Mouse (Mus musculus) kidney, adult 11 months (tissue): ENCODE measurements around the gene Dag1.
"Not testable (repeated sequence)": the region's sequence is repeated elsewhere in the genome, so short reads cannot be mapped to it uniquely, and the experiment has no call there.

ENCODE experiments used
- DNase-seq: peaks from one replicate; pipeline ENCODE4 v3.0.0; 2022

The Dag1 gene

DNA sequence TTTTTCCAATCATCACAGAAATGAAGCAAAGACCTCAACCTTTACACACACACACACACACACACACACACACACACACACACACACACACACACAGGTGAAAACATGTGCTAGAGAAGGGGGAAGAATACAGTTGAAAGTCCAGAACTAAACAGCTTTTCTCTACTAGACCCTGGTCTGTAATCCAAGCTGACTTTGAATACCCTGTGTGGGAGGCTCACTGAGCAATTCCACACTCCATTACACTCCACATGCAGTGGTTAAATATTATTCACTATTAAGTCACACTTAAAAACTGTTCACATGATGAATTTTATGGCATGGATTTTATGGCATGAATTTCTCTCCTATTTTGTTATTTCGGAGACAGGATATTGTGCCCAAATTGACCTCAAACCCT is 40.1 kb downstream of the Dag1 start:
- DNase-seq: peak; percentile 50

DNA sequence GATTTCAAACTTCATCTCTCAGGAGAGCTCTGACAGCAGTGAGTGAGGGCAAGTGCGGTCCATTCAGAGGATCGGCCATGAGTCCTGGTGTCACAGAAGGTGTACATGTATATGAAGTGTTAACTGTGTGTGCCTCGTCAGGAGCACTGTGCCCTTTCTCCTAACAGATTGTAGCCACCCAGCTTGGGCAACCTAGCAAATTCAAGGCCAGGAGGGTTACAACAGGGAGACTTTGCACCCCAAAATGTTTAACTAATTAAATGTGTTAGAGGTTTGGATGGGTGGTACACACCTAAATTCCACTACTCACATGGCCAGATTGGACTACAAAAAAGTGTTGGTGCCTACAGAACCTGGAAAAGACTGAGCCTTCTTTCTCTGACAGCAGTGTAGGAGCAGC is 42.2 kb downstream of the Dag1 start:
- no peak for DNase-seq

DNA sequence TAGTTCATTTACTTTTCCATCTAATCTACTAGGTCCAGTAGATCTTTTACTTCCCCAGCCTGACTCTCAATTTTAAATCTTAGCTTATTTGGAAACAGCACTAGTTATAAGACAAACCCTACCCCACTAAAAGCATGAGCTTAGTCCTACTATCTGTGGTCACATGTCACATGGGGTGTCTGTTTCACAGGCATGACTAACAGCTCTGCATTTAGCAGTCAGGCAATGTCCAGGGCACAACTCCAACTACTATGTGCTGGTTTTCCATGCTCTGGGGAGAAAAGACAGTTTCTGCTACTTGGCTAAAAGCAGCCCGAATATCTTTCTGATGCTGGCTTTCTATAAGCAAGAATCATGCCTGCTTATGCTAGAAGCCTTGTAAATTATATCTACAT is 43.4 kb downstream of the Dag1 start:
- DNase-seq: no peak

DNA sequence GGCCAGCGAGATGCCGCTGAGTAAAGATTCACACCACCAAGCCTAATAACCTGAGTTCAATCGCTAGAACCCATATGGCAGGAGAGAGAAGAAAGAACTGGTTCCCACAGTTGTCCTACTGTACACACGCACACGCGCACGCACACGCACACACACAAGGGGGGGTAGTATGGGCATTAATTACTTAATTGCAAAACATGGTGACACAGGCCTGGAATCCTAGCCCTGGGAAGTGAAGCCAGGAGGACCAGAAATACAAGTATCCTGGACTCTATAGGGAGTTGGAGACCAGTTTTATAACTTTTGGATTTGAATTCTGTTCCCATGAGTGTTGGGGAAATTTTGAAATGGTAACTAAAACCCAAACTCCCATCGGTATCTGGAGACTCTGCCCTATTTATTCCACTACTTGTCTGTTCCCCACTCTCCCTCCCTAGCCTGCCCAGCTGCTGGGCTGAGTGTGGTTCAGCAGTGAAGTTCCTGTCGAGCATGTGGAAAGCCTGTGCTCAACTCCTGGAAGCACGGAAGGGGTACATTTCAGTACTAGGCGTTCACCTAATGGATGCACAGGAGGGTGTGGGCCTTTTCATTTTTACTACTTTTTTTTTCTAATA is 43.9 kb downstream of the Dag1 start:
- no peak for DNase-seq

DNA sequence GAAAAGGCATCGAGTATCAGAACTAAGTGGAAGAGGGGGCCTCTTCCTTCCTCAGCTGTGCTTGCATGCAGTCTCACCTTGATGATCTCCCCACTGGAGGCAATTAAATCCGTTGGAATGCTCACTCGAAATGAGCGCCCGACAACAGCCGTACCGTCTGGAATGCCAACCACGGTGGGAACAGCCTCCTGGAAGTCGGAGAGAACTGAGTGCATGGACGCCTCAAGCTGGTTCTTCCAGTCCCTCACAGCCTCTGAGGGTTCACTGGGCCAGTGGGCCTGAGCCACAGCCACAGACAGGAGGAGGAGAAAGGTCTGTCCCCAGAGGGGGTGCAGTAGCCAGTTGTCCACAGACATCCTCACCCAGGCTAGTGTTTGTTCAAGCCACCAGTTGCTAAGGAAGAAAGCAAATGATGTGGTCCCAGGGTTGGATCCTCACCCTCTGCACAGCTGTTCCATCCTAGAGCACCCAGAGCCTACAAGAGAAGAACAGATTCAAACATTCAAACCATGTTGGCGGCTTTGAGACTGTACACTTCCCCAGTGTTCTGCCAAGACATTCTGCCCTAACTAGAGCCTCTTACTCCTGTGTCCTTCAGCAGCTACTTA is 45.7 kb downstream of the Dag1 start:
- DNase-seq: peak; percentile 43

DNA sequence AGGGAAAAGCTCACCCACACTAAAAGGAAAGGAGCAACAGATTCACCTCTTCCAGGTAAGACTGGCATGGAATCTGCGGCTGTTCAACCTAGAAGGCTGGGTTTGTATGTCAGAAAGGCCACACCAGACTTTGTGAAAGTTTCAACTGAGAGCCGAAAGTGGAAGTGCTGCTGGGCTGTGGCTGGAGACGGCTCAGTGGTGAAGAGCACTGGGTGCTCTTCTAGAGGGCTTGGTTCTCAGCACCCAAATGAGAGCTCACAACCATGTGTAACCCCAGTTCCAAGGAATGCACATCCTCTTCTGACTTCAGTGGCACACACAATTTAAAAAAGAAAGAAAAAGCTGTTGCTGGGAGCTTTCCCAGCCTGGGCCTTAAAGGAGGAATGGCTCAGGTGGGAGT is 46.4 kb downstream of the Dag1 start:
- no peak for DNase-seq

DNA sequence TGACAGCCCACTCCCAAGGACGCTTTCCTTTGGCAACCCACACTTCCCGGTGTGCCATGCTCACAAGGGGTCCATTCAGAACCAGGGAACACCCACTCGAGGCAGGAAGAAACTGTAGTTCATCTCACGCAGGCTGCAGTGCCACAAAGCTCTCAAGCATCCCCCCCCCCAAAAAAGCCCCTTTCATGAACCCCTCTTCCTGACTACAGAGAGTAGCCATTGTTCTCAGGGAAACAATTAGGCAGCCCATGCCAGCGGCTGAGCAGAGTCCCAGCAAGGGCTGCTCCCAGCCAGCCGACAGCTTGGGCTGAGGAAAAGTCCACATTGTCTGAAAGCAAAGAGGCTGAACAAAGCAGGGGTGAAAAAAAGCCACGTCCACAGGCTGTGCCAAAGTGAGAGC is 50.7 kb downstream of the Dag1 start:
- no peak for DNase-seq

DNA sequence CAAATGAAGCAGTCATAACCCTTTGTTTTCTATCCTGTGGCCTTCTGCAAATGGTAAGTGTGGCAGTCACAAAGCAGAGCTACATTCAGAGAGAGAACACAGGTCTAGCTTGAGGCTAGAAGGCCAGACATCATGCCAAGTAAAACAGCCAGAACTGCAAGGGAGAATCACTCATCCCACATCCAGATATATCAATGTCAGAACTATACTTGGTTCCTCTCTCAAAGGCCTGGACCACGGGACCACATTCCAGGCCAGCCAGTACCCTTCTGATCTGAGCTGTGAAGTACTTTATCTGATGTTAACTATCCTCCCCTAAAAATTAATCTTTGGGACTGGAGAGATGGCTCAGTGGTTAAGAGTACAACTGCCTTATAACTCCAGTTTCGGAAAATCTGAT is 51.3 kb downstream of the Dag1 start:
- no peak for DNase-seq

DNA sequence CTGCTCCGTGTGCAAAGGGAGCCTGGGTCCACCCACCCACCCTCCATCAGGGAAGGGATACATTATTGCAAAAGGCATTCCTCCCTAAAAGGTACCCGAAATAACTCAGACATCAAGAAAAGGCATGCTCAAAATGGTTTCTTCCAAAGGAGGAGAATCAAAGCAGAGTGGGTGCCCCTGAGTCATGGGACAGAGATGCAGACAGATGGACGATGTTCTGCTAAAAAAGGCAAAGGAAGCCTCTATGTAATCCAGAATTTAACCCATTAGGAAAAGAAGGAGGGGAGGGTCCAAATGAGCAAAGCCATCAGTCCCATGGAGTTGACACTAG is 58.2 kb downstream of the Dag1 start:
- DNase-seq: no peak

DNA sequence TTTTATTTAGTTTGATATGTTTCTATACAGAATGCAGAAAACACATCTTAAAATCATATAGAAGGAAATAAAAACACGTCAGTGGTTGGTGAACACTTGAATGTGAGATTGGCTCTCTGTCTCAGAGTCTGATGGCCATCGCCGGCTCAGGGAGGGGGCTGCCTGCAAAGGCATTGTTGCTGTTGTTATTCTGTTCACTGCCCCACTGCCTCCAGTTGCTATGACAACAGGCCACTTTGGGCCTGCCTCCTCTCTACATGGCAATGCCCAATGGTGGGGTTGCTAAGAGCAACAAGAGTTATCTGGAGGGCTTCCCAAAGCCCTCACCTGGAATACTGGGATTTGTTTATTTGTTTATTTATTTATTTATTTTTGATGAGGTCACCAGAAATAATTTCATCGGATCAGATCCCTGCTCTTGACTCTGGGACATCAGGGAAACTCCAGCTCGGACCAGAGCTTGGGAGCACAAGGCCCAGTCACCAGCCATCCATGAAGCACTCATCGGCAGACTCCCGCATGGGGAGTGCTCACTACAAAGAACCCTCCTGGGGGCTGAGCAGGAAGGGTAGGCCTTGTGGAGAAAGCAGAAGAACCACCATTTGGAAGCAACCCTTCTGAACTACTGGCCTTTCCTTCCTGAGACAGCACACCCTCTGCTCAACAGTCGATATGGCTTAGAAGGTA is 58.7 kb downstream of the Dag1 start:
- no peak for DNase-seq

DNA sequence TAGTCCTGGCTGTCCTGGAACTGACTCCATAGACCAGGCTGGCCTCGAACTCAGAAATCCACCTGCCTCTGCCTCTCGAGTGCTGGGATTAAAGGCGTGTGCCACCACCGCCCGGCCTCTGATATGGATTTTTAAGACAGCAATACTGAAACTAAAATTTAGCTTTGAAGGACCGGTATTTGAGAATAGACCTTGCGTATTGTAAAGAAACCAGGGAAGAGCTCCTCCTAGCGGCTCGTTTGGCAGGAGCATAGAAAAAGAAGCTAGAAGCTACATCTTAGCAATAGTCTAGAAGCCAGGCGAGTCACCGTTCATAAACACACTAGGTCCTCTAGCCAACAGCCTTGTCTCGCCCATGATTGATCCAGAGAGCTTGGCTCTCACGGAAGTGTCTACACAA is 60.7 kb downstream of the Dag1 start:
- peak; percentile 63 for DNase-seq

DNA sequence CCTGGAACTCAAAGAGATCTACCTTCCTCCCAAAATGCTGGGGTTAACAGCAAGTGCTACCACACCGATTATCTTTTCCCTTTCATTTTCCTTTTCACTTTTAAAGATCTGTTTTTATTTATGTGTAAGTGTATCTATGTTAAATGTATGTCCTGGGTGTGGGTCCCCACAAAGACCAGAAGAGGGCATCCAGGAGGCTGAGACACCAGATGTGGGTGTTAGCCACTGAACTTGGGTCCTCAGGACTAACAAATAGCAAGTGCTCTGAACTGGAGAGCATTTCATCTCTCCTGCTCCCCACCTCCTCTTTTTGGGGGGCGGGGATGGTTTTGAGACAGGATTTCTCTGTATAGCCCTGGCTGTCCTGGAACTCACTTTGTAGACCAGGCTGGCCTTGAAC is 61.6 kb downstream of the Dag1 start:
- no peak for DNase-seq

DNA sequence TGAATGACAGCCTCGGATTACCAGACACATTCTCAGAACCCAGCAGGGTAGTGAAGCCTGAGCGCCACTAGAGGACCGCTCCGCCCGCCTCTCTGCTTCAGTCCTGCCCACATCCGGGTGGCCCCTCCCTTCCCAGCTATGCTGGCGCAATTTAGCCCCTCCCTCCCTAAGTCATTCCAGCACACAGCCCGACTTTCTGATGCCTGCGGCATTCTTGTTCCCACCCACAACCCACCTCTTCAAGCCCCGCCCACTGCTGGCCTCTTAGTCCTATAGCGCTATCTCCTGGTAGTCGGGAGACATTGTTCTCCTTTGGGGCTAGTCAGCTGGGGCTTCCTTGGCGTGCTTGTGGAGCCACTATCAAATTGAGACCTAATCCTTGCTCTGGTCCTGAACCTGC is 62.6 kb downstream of the Dag1 start:
- DNase-seq: peak; percentile 96

DNA sequence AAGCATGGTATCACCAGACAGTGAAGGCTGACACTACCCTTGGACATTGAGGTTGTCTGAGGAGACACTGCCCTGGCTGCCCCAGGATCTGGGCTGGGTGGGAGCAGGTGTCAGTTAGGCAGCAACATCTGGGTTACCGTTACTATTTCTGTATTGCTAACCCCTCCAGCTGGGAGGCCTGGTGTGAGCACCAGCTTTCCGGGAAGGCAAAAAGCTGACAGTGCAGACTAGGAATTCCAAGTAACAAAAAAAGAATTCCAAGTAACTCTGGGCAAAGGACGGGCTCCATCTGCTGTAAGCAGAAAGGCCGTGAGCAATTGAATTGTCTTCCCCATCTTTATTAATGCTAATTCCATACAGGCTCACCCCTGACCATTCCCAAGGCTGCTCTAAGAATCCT is 65.1 kb downstream of the Dag1 start:
- no peak for DNase-seq

DNA sequence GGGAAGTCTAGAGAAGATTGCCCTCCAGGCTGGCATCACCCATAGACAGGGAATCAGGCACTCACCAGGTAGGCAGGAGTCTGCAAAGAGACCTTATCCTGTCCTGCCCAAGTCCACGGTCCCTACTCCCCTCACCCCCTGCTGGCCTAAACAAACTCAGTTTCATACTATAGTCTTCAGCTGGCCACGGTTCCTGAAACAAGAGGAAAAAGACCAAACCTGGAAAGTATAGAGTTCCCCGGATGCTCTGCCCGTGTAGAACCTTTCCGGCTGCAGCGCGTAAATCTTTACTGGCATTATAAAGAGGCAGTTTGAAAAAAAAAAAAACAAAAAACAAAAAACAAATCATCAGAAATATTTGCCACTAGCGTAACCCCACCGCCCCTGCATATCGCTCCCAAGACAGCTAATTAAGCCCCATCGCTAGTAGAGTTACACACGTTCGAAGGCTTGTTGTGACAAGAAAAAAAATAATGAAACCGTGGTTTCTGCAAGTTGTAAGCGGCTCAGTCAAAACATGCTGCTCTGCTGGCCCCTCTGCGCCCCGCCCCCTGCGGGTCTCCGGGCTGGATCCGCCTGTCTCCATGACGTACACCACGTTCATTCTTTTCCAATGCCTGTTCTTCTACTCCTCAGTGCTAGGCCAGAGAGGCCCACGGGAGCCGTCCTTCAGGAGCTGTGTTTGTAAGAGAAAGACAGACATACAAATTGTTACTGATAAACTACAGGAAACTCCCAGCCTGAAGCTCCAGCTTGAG is 66.7 kb downstream of the Dag1 start:
- DNase-seq: no peak

DNA sequence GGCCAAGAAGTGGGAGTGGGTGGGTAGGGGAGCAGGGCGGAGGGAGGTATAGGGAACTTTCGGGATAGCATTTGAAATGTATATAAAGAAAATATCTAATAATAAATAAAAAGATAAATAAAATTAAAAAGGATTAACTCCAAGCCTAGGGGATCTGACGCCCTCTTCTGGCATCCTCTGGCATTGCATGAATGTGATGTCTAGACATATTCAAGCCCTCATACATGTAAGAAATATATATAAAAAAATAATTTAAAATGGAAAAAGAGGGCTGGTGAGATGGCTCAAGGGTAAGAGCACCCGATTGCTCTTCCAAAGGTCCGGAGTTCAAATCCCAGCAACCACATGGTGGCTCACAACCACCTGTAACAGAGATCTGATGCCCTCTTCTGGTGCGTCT is 67.5 kb downstream of the Dag1 start:
- not testable (repeated sequence) for DNase-seq

DNA sequence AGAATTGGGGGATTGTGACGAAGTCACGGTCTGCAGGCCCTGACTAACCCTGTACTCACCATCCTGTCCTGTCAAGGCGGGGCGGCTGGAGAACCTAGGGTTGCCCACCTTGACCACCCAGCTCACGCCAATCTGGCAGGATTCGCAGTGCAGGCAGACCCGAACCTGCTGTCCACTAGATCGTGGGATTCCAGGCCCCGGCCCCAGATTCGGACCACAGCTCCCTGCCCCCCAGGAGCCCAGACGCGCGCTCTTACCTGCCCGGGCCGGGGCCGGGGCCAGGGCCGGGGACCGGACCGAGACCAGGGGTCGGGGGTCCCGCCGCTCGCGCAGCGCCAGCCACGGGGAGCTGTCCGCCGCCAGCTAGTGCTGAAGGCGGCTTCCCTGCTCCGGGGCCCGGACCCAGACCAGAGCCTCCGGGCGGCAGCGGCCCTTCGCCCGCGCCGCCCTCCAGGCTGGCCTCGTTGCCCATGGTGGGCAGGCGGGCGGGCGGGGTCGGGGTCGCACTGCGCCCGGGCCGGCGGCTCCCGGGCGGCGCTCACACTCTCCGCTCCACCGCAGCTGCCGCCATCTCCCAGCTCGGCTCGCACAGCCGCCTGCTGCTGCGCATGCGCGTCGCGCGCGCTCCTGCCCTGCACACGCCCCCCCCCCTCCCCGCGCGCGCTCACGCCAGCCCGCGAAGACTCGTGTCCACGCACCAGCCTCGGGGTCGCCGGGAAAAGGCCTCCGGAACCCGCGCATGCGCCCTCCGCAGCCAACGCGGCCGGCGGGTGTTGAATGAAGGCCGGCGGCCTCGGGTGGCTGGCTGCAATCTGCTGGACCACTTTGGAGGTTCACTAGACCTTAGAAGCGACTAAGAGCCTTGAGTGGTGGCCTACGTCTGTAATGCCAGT is 73.7 kb downstream of the Dag1 start, which contains the start of gene Bsn:
Gene Bsn (minus strand): TSS at position 598 of the 893 bp plus-strand sequence.
- no peak for DNase-seq

DNA sequence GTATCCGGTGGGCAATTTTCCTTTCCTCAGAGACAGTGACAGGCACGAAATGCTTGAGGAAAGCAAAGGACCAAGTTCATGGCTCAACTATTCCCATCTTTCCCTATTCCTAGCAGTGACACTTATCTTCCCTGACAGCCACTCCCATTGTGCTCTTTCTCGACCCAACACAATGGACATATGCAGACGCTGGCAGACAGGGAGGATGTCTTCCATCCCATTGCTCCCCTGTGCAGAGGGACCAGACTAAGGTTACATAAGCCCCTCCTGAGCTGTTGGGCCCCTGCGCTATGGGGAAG is 74.3 kb downstream of the Dag1 start:
- DNase-seq: no peak

DNA sequence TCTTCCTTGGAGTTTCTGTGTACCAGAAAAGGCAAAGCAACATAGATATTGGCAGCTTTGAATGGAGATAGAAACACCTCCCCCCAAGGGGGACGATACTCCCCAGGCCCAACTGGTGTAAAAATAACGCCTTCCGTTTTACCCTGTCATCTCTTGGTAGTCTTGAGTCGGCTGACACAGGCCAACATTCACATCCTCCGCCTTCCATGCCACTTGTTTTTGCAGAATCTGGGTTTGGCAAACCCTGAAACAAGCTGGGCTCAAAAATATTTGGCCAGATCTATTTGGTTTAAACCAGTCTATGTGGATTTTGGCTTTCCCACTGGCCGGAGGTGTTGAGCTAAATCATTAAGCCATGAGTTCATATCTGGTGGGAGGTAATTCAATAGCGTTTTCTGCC is 74.7 kb downstream of the Dag1 start:
- no peak for DNase-seq

DNA sequence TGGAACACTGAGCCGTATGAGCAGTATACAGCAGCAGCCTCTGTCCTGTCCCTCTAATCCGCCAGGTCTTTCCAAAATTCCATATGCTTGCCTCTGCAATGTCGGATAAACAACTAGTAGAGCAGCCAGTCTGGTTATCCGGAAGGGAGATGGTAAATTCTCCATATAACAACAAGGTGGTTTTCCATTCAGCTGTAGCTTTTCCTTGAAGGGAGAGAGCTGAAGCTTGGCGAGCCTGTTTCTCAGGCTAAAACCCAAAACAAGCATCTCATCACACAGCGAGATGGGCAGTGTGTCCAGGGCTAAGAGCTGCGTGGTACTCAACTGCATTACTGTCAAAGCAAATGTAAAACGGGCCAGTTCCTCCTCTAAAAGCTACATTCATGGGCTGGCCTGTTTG is 75.2 kb downstream of the Dag1 start:
- no peak for DNase-seq

DNA sequence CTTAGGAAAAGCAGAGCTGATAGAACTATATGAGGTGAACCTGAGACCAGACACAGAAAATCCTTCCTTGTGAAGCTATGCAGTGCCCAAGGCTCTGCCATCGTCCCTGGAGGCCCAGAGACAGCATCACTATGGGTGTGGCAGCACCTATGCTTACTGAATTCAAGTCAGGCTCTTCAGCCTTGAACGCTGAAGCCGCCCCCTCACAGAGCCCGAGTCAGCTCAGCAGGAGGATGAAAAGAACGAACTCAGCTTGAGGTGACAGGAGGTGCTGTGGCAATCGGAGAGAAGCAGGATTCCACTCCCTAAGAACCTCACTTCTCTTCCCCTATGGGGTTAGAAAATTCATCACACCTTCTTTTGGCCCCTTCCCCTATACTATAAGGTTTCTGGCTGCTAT is 76.1 kb downstream of the Dag1 start:
- no peak for DNase-seq

DNA sequence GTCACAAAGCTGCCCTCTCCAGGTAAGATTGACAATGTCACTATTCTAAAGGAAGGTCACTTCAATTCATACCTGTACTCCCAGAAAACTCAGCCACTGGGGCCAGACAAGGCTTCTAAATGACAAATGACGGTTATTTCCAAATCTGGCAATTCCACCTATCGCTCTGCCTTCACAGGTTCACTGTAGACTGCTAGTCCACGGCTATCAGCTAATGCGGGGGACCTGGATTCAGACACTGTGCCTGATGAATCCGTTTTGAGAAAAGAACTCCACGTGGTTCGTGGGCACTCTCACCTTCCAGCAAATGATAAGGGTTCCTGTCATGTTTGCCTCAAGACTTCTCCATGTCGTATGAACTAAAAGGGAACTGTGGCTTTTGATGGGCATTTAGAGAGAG is 78.0 kb downstream of the Dag1 start:
- no peak for DNase-seq

DNA sequence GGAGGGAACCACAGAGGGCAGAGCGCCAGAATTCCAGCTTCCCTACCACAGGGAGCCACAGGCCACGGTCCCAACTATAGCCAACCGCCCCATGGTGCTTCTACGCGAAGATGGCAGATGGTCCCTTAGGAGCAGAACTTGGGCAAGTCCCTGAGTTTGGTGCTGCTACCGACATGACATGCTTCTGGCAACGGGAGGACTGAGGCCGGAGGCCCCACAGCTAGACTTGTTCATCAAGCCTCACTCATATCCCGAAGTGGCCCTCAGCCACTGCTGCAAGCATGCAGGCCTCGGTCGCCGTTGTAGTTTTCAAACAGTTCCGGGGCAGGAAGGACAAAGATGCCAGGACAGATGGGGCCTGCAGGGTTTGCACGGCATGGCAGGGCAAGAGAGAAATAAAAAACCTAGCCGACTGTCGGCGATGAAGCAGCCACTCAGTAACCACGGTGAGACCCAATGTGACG is 80.2 kb downstream of the Dag1 start:
- DNase-seq: no peak
